Mouse (Mus musculus) hematopoietic multipotent progenitor cell, adult 10-12 weeks (in vitro differentiated cells): ENCODE results near the gene Gdpd2. TPM values are rescaled to one million over a fixed set of nuclear protein-coding genes. Genes with fewer than 3 reads are reported as not detected.

Experiments used
- polyA plus RNA-seq: library from polyadenylated mRNA; stranded (reverse); fragments of >175 nt; gene quantifications from 2 replicates; pipeline ENCODE4 v1.2.3, GENCODE M21; 2012; ENCODE audit warnings: low replicate concordance

Gdpd2 gene
- 0.05 and 1.00 TPM in 2 replicates for polyA plus RNA-seq

GRCm38 (mm10) chrX:100729665-100730188 is at the start of gene Gdpd2:
Gene Gdpd2, plus strand, starts transcription at chrX:100729873.

GRCm38 (mm10) chrX:100767181-100767884 is 37.7 kb downstream of the Gdpd2 start, which contains the start of gene Dlg3:
Gene Dlg3, plus strand, starts transcription at chrX:100767722.

Other genes with a start within 250 kb of the Gdpd2 start
- gene Igbp1, start 235.6 kb upstream of the Gdpd2 start, polyA plus RNA-seq, result 5.7 and 18.6 TPM in 2 replicates
- gene Dgat2l6, start 205.0 kb upstream of the Gdpd2 start, polyA plus RNA-seq, result not detected in 2 replicates
- gene Awat1, start 157.6 kb upstream of the Gdpd2 start, polyA plus RNA-seq, result not detected in 2 replicates
- gene P2ry4, start 135.0 kb upstream of the Gdpd2 start, polyA plus RNA-seq, result not detected in 2 replicates
- not detected in 2 replicates for gene Arr3, start 124.4 kb upstream of the Gdpd2 start, polyA plus RNA-seq
- 0.55 and 1.2 TPM in 2 replicates for gene Kif4, start 104.1 kb upstream of the Gdpd2 start, polyA plus RNA-seq
- gene Pdzd11, start 103.3 kb upstream of the Gdpd2 start, polyA plus RNA-seq, result 1.4 and 8.0 TPM in 2 replicates
- 1.4 and 2.1 TPM in 2 replicates for gene Dlg3, start 37.8 kb downstream of the Gdpd2 start, polyA plus RNA-seq